Mouse (Mus musculus) midbrain, embryonic 14.5 days (tissue): Measurements from ENCODE around the gene Tmem239. TPM values are rescaled to one million over a fixed set of nuclear protein-coding genes. Genes with fewer than 3 reads are reported as not detected.
A peak's percentile ranks its signal among the peaks of the same experiment; 100 is the strongest.
"Not testable (repeated sequence)": the region's sequence is repeated elsewhere in the genome, so short reads cannot be mapped to it uniquely, and the experiment has no call there.

Experiments used
- ATAC-seq: fragments of 200-750 bp; cut with Nextera tagmentation; 2 replicates; pipeline ENCODE4 v1.8.0; 2017; ENCODE audit warnings: moderate number of reproducible peaks, moderate library complexity; ENCODE audit not compliant: low FRiP score, low TSS enrichment
- DNase-seq: peaks from one replicate; pipeline ENCODE4 v3.0.0-alpha.2; 2015
- H3K27ac ChIP-seq: fragments of 300-500 bp; sonication (generic); replicated peaks from 2 replicates; pipeline ENCODE4 v1.5.1; 2014; ENCODE audit warnings: mild to moderate bottlenecking, low read depth, low read length, moderate library complexity
- H3K27me3 ChIP-seq: fragments of 300-500 bp; sonication (generic); 2 replicates; pipeline ENCODE4 v1.6.1; 2014; ENCODE audit warnings: low read length, control low read depth, mixed read lengths; ENCODE audit not compliant: control insufficient read depth, insufficient read depth
- H3K36me3 ChIP-seq: fragments of 300-500 bp; sonication (generic); 2 replicates; pipeline ENCODE4 v1.6.1; 2014; ENCODE audit warnings: low read length, control low read depth; ENCODE audit not compliant: control insufficient read depth, insufficient read depth
- H3K4me1 ChIP-seq: fragments of 300-500 bp; sonication (generic); 2 replicates; pipeline ENCODE4 v1.6.1; 2014; ENCODE audit warnings: mild to moderate bottlenecking, antibody characterized with exemption, low read length, control low read depth; ENCODE audit not compliant: control insufficient read depth, insufficient read depth
- H3K4me2 ChIP-seq: fragments of 300-500 bp; sonication (generic); 2 replicates; pipeline ENCODE4 v1.6.1; 2014; ENCODE audit warnings: mild to moderate bottlenecking, low read length, moderate library complexity
- H3K4me3 ChIP-seq: fragments of 300-500 bp; sonication (generic); replicated peaks from 2 replicates; pipeline ENCODE4 v1.5.1; 2014; ENCODE audit warnings: low read depth, low read length
- H3K9ac ChIP-seq: fragments of 300-500 bp; sonication (generic); replicated peaks from 2 replicates; pipeline ENCODE4 v1.6.1; 2014; ENCODE audit warnings: mild to moderate bottlenecking, low read length, moderate library complexity
- H3K9me3 ChIP-seq: fragments of 300-500 bp; sonication (generic); 2 replicates; pipeline ENCODE4 v1.6.1; 2016; ENCODE audit warnings: low read length, control low read depth, mixed read lengths; ENCODE audit not compliant: control insufficient read depth
- WGBS: fragments of 180-500 bp; shearing (Covaris S2); extraction: QIAGEN DNeasy Blood & Tissue Kit; methylation state at CpG from one replicate; pipeline ENCODE4 v1.1.7; 2014; 5-methylcytosine and 5-hydroxymethylcytosine counted together
- polyA plus RNA-seq: library from polyadenylated mRNA; unstranded; fragments of >200 nt; fragmentation: Nextera tagmentation; extraction: Ambion mirVana; gene quantifications from 2 replicates; pipeline ENCODE4 v1.2.1, GENCODE M21; 2014

Tmem239 gene
- polyA plus RNA-seq: not detected in 2 replicates

GRCm38 (mm10) chr2:130406178-130406577, at the start of gene Tmem239:
Tmem239 (plus strand) TSS chr2:130406478.
- ATAC-seq (no peak), DNase-seq (no peak)
- H3K4me2 ChIP-seq: no peak within 1 kb of the TSS
- no peak within 1 kb of the TSS for H3K9ac ChIP-seq
- H3K27me3 ChIP-seq: no peaks in the 10 kb centered on the region
- H3K27ac ChIP-seq: no peak within 1 kb of the TSS
- 82% methylated on average over 2 of the region's 2 CpGs for WGBS
- no peaks in the 10 kb centered on the region for H3K9me3 ChIP-seq
- H3K4me3 ChIP-seq: no peak within 1 kb of the TSS
- H3K4me1 ChIP-seq: no peaks in the 10 kb centered on the region
- H3K36me3 ChIP-seq: no peaks in the 10 kb centered on the region

GRCm38 (mm10) chr2:130357551-130357950, 48.7 kb upstream of the Tmem239 start:
- Histone ChIP-seq H3K27ac (no peak overlapping the region), H3K4me2 (no peak overlapping the region), H3K4me3 (no peak overlapping the region), H3K9ac (no peak overlapping the region), H3K27me3 (peaks cover 28% of the 10 kb centered on the region), H3K36me3 (no peaks in the 10 kb centered on the region), H3K9me3 (no peaks in the 10 kb centered on the region), H3K4me1 (peaks cover under 1% of the 10 kb centered on the region; the same call in 1 of the 2 replicates)
- no peak for ATAC-seq
- DNase-seq: no peak
- 92% methylated on average over 5 of the region's 5 CpGs for WGBS

GRCm38 (mm10) chr2:130358852-130359251, 47.4 kb upstream of the Tmem239 start:
- Histone ChIP-seq H3K4me3 (no peak overlapping the region), H3K36me3 (no peaks in the 10 kb centered on the region), H3K27me3 (peaks cover 40% of the 10 kb centered on the region), H3K27ac (no peak overlapping the region), H3K4me2 (no peak overlapping the region), H3K9ac (no peak overlapping the region), H3K9me3 (no peaks in the 10 kb centered on the region), H3K4me1 (no peaks in the 10 kb centered on the region)
- ATAC-seq (no peak), DNase-seq (no peak)
- 31% methylated on average over 5 of the region's 5 CpGs for WGBS

- Histone ChIP-seq H3K27me3 (peaks cover 40% of the 10 kb centered on the region), H3K36me3 (no peaks in the 10 kb centered on the region), H3K4me3 (no peak overlapping the region), H3K9ac (no peak overlapping the region), H3K27ac (no peak overlapping the region), H3K4me2 (no peak overlapping the region), H3K9me3 (no peaks in the 10 kb centered on the region), H3K4me1 (0 out of 2 replicates have a peak, but pooled peaks cover 7% of the 10 kb centered on the region)
- peak; percentile 81 for DNase-seq
- 2% methylated on average over 14 of the region's 14 CpGs for WGBS
- no peak for ATAC-seq
These were observed 43.7 kb upstream of the Tmem239 start for GRCm38 (mm10) chr2:130362511-130363026.

- WGBS: 7% methylated on average over 30 of the region's 30 CpGs
- peak overlapping the region; percentile 34; the same call in 1 of the 2 replicates for H3K9ac ChIP-seq
These were observed 40.8 kb upstream of the Tmem239 start for GRCm38 (mm10) chr2:130365211-130366094.

GRCm38 (mm10) chr2:130367386-130367785, 38.9 kb upstream of the Tmem239 start:
- H3K27me3 ChIP-seq: peaks cover 13% of the 10 kb centered on the region
- no peaks in the 10 kb centered on the region for H3K36me3 ChIP-seq
- H3K4me2 ChIP-seq: no peak overlapping the region
- H3K9me3 ChIP-seq: no peaks in the 10 kb centered on the region
- no peak overlapping the region for H3K4me3 ChIP-seq
- H3K4me1 ChIP-seq: 0 out of 2 replicates have a peak, but pooled peaks cover 7% of the 10 kb centered on the region
- ATAC-seq (no peak), DNase-seq (no peak)
- no peak overlapping the region for H3K9ac ChIP-seq
- whole genome bisulfite sequencing: 74% methylated on average over 4 of the region's 4 CpGs
- no peak overlapping the region for H3K27ac ChIP-seq

More at GRCm38 (mm10) chr2:130365211-130366094, 40.8 kb upstream of the Tmem239 start:
- Histone ChIP-seq H3K4me3 (peak overlapping the region; percentile 29), H3K27ac (no peak overlapping the region), H3K4me2 (peak overlapping the region; percentile 54), H3K27me3 (peaks cover 32% of the 10 kb centered on the region), H3K9me3 (no peaks in the 10 kb centered on the region), H3K36me3 (no peaks in the 10 kb centered on the region), H3K4me1 (0 out of 2 replicates have a peak, but pooled peaks cover 7% of the 10 kb centered on the region)
- DNase-seq (peak; percentile 12), ATAC-seq (no peak)

GRCm38 (mm10) chr2:130373026-130373425, 33.3 kb upstream of the Tmem239 start:
- H3K4me2 ChIP-seq, H3K4me1 ChIP-seq, H3K27me3 ChIP-seq, ATAC-seq, H3K9me3 ChIP-seq, DNase-seq, H3K4me3 ChIP-seq, H3K27ac ChIP-seq, H3K9ac ChIP-seq, H3K36me3 ChIP-seq: not testable (repeated sequence)
- WGBS: 64% methylated on average over 1 of the region's 1 CpGs

GRCm38 (mm10) chr2:130374951-130375350, 31.3 kb upstream of the Tmem239 start:
- Histone ChIP-seq H3K27ac (no peak overlapping the region), H3K36me3 (no peaks in the 10 kb centered on the region), H3K27me3 (no peaks in the 10 kb centered on the region), H3K4me2 (no peak overlapping the region), H3K9me3 (no peaks in the 10 kb centered on the region), H3K9ac (no peak overlapping the region), H3K4me1 (no peaks in the 10 kb centered on the region), H3K4me3 (no peak overlapping the region)
- ATAC-seq: no peak
- 85% methylated on average over 4 of the region's 4 CpGs for WGBS
- no peak for DNase-seq
